Mouse (Mus musculus): ENCODE data around the gene Ncam2. TPM values are rescaled to one million over a fixed set of nuclear protein-coding genes. Genes with fewer than 3 reads are reported as not detected.

Ncam2 gene
- polyA plus RNA-seq, 1 experiment = 0.02 TPM

- Histone ChIP-seq H3K4me3 (no peak overlapping the region), H3K79me2 (ENCODE audit: control insufficient read depth, insufficient read depth) (no peaks in the 10 kb centered on the region), H3K36me3 (ENCODE audit: control insufficient read depth, insufficient read depth) (no peaks in the 10 kb centered on the region), H3K4me2 (ENCODE audit: low read depth) (no peak overlapping the region), H3K27me3 (ENCODE audit: control insufficient read depth, insufficient read depth, insufficient read length) (no peaks in the 10 kb centered on the region), H3ac (ENCODE audit: control insufficient read depth, insufficient read length) (no peak overlapping the region)
- TF ChIP-seq TCF12 (IDR thresholded peaks at IDR 0.05; ENCODE audit: insufficient read depth, poor library complexity, severe bottlenecking) = no peak
- no peak for TF ChIP-seq SRF (IDR thresholded peaks at IDR 0.05; ENCODE audit: control insufficient read depth, insufficient read length, low read depth)
- peak; percentile 62 for TF ChIP-seq REST (IDR thresholded peaks at IDR 0.05; ENCODE audit: insufficient read depth, insufficient read length)
- no peak for TF ChIP-seq USF1 (IDR thresholded peaks at IDR 0.05; ENCODE audit: low read depth)
These were observed 422.8 kb downstream of the Ncam2 start for GRCm38 (mm10) chr16:81623276-81623675.

GRCm38 (mm10) chr16:81623776-81624175 is 423.3 kb downstream of the Ncam2 start:
- H3K4me2 ChIP-seq (ENCODE audit: low read depth) = no peak overlapping the region
- no peaks in the 10 kb centered on the region for H3K36me3 ChIP-seq (ENCODE audit: control insufficient read depth, insufficient read depth)
- no peaks in the 10 kb centered on the region for H3K27me3 ChIP-seq (ENCODE audit: control insufficient read depth, insufficient read depth, insufficient read length)
- TF ChIP-seq MAX (IDR thresholded peaks at IDR 0.05; ENCODE audit: low read depth) (no peak), TCF12 (IDR thresholded peaks at IDR 0.05; ENCODE audit: insufficient read depth, poor library complexity, severe bottlenecking) (no peak), SRF (IDR thresholded peaks at IDR 0.05; ENCODE audit: control insufficient read depth, insufficient read length, low read depth) (no peak), POLR2A (IDR thresholded peaks at IDR 0.05; ENCODE audit: insufficient read length, low read depth) (no peak), E2F4 (IDR thresholded peaks at IDR 0.05; ENCODE audit: insufficient read depth) (no peak), TCF3 (IDR thresholded peaks at IDR 0.05; ENCODE audit: insufficient read length, low read depth) (no peak), MYOD1 (IDR thresholded peaks at IDR 0.05; ENCODE audit: control insufficient read depth in 1 of 3, insufficient read length in 2 of 3, low read depth in 2 of 3) (no peak)
- no peaks in the 10 kb centered on the region for H3K79me2 ChIP-seq (ENCODE audit: control insufficient read depth, insufficient read depth)
- H3K4me3 ChIP-seq = no peak overlapping the region
- H3ac ChIP-seq (ENCODE audit: control insufficient read depth, insufficient read length) = no peak overlapping the region

GRCm38 (mm10) chr16:81650286-81650685 is 449.8 kb downstream of the Ncam2 start:
- H3K4me2 ChIP-seq (ENCODE audit: low read depth) = no peak overlapping the region
- no peaks in the 10 kb centered on the region for H3K79me2 ChIP-seq (ENCODE audit: control insufficient read depth, insufficient read depth)
- H3K27me3 ChIP-seq (ENCODE audit: control insufficient read depth, insufficient read depth, insufficient read length) = no peaks in the 10 kb centered on the region
- no peak overlapping the region for H3K4me3 ChIP-seq
- no peak overlapping the region for H3ac ChIP-seq (ENCODE audit: control insufficient read depth, insufficient read length)
- TF ChIP-seq TCF3 (IDR thresholded peaks at IDR 0.05; ENCODE audit: insufficient read length, low read depth) (no peak), POLR2AphosphoS2 (IDR thresholded peaks at IDR 0.05; ENCODE audit: insufficient read length, low read depth) (no peak), POLR2A (IDR thresholded peaks at IDR 0.05; ENCODE audit: insufficient read length, low read depth) (no peak), MYOG (IDR thresholded peaks at IDR 0.05; ENCODE audit: control insufficient read depth in 1 of 3, insufficient read depth in 1 of 3, insufficient read length in 2 of 3, low read depth in 2 of 3) (no peak), REST (IDR thresholded peaks at IDR 0.05; ENCODE audit: insufficient read depth, insufficient read length) (no peak), CEBPB (IDR thresholded peaks at IDR 0.05; ENCODE audit: insufficient read depth, poor library complexity, severe bottlenecking) (no peak), MYOD1 (IDR thresholded peaks at IDR 0.05; ENCODE audit: control insufficient read depth in 1 of 3, insufficient read length in 2 of 3, low read depth in 2 of 3) (no peak)
- no peaks in the 10 kb centered on the region for H3K36me3 ChIP-seq (ENCODE audit: control insufficient read depth, insufficient read depth)

GRCm38 (mm10) chr16:81651550-81651949 is 451.1 kb downstream of the Ncam2 start:
- Histone ChIP-seq H3K27me3 (ENCODE audit: control insufficient read depth, insufficient read depth, insufficient read length) (no peaks in the 10 kb centered on the region), H3K36me3 (ENCODE audit: control insufficient read depth, insufficient read depth) (no peaks in the 10 kb centered on the region), H3K4me3 (no peak overlapping the region), H3K4me2 (ENCODE audit: low read depth) (no peak overlapping the region), H3ac (ENCODE audit: control insufficient read depth, insufficient read length) (no peak overlapping the region), H3K79me2 (ENCODE audit: control insufficient read depth, insufficient read depth) (no peaks in the 10 kb centered on the region)
- TF ChIP-seq MYOG (IDR thresholded peaks at IDR 0.05; ENCODE audit: control insufficient read depth in 1 of 3, insufficient read depth in 1 of 3, insufficient read length in 2 of 3, low read depth in 2 of 3) = no peak
- TF ChIP-seq MYOD1 (IDR thresholded peaks at IDR 0.05; ENCODE audit: control insufficient read depth in 1 of 3, insufficient read length in 2 of 3, low read depth in 2 of 3) = no peak
- no peak for TF ChIP-seq MAX (IDR thresholded peaks at IDR 0.05; ENCODE audit: low read depth)
- no peak for TF ChIP-seq E2F4 (IDR thresholded peaks at IDR 0.05; ENCODE audit: insufficient read depth)
- TF ChIP-seq TCF3 (IDR thresholded peaks at IDR 0.05; ENCODE audit: insufficient read length, low read depth) = no peak
- no peak for TF ChIP-seq SRF (IDR thresholded peaks at IDR 0.05; ENCODE audit: control insufficient read depth, insufficient read length, low read depth)
- no peak for TF ChIP-seq CEBPB (IDR thresholded peaks at IDR 0.05; ENCODE audit: insufficient read depth, poor library complexity, severe bottlenecking)
- no peak for TF ChIP-seq POLR2A (IDR thresholded peaks at IDR 0.05; ENCODE audit: insufficient read length, low read depth)
- TF ChIP-seq REST (IDR thresholded peaks at IDR 0.05; ENCODE audit: insufficient read depth, insufficient read length) = no peak
- no peak for TF ChIP-seq POLR2AphosphoS2 (IDR thresholded peaks at IDR 0.05; ENCODE audit: insufficient read length, low read depth)
- no peak for TF ChIP-seq TCF12 (IDR thresholded peaks at IDR 0.05; ENCODE audit: insufficient read depth, poor library complexity, severe bottlenecking)
- no peak for TF ChIP-seq USF1 (IDR thresholded peaks at IDR 0.05; ENCODE audit: low read depth)

GRCm38 (mm10) chr16:81656550-81656949 is 456.1 kb downstream of the Ncam2 start:
- no peak for TF ChIP-seq REST (IDR thresholded peaks at IDR 0.05; ENCODE audit: insufficient read depth, insufficient read length)
- no peak for TF ChIP-seq CEBPB (IDR thresholded peaks at IDR 0.05; ENCODE audit: insufficient read depth, poor library complexity, severe bottlenecking)
- TF ChIP-seq USF1 (IDR thresholded peaks at IDR 0.05; ENCODE audit: low read depth) = no peak
- no peak for TF ChIP-seq E2F4 (IDR thresholded peaks at IDR 0.05; ENCODE audit: insufficient read depth)
- no peak for TF ChIP-seq POLR2AphosphoS2 (IDR thresholded peaks at IDR 0.05; ENCODE audit: insufficient read length, low read depth)
- TF ChIP-seq MAX (IDR thresholded peaks at IDR 0.05; ENCODE audit: low read depth) = no peak
- TF ChIP-seq TCF3 (IDR thresholded peaks at IDR 0.05; ENCODE audit: insufficient read length, low read depth) = no peak
- TF ChIP-seq SRF (IDR thresholded peaks at IDR 0.05; ENCODE audit: control insufficient read depth, insufficient read length, low read depth) = no peak
- TF ChIP-seq POLR2A (IDR thresholded peaks at IDR 0.05; ENCODE audit: insufficient read length, low read depth) = no peak
- no peak for TF ChIP-seq MYOD1 (IDR thresholded peaks at IDR 0.05; ENCODE audit: control insufficient read depth in 1 of 3, insufficient read length in 2 of 3, low read depth in 2 of 3)
- TF ChIP-seq TCF12 (IDR thresholded peaks at IDR 0.05; ENCODE audit: insufficient read depth, poor library complexity, severe bottlenecking) = no peak
- no peak for TF ChIP-seq MYOG (IDR thresholded peaks at IDR 0.05; ENCODE audit: control insufficient read depth in 1 of 3, insufficient read depth in 1 of 3, insufficient read length in 2 of 3, low read depth in 2 of 3)
- Histone ChIP-seq H3K4me2 (ENCODE audit: low read depth) (no peak overlapping the region), H3ac (ENCODE audit: control insufficient read depth, insufficient read length) (no peak overlapping the region), H3K4me3 (no peak overlapping the region), H3K36me3 (ENCODE audit: control insufficient read depth, insufficient read depth) (no peaks in the 10 kb centered on the region), H3K27me3 (ENCODE audit: control insufficient read depth, insufficient read depth, insufficient read length) (no peaks in the 10 kb centered on the region), H3K79me2 (ENCODE audit: control insufficient read depth, insufficient read depth) (no peaks in the 10 kb centered on the region)
